Mouse (Mus musculus): ENCODE measurements at regions not wholly inside any gene's neighbourhood (a gene's known extent, or its start where the extent isn't known, plus 50 kb on each side); places are given as distances from the start of the nearest gene placed in this dataset.
"Not testable (repeated sequence)": the region's sequence is repeated elsewhere in the genome, so short reads cannot be mapped to it uniquely, and the experiment has no call there.

DNA sequence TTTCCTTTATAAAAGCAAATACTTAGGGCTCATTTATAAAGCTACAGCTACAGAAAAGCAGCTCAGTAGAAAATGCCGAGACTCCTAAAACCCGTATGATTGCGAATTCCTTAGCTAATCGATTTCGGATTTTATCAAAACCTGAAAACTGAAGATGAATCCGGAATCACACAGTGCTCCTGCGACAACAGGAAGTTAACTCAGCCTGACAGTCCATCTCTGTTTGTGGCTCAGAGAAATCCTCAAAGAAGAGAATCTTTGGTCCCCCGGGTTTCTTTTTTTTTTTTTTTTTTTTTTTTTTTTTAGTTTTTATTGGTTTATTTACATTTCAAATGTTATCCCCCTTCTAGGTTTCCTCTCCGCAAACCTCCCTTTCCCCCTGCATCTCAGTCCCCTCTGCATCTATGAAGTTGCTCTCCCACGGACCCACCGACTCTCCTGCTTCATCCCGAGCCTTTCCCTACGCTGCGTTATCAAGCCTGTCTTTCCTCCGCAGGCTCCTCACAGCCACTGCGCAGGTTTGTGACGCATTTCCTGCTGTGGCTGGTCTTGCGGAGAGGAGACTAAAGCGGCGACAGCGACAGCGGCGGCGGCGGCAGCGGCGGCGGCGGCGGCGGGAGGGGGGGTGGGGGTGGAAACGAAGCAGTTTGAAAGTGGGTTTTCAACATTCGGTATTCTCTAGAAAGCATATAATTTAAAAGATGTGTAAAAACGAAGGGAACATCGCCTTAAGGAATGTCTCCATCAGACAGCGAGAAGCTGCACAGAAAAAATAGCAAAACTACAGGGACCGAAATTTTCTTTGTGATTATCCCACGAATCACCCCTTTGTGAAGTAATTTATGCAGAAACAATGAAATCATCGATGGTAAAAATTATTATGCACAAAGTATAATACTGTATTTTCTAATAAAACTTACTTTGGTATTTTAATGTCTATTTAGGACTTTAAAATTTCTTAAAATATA, 352.3 kb upstream of the Snrpn start:
- WGBS = 15% methylated on average over 39 of the region's 39 CpGs
- H3K4me3 ChIP-seq (ENCODE audit: low read depth, low read length) = peak overlapping the region; percentile 23
- H3K4me1 ChIP-seq (replicated peaks; ENCODE audit: control insufficient read depth, insufficient read depth, low read length); H3K27ac ChIP-seq (ENCODE audit: low read depth, low read length); H3K36me3 ChIP-seq (ENCODE audit: control insufficient read depth, insufficient read depth, low read length); H3K9ac ChIP-seq (ENCODE audit: low read length); H3K27me3 ChIP-seq (ENCODE audit: control insufficient read depth, insufficient read depth, low read length); H3K9me3 ChIP-seq (ENCODE audit: control insufficient read depth, low read length): not testable (repeated sequence)
- peak overlapping the region; percentile 9; the same call in 1 of the 2 replicates for H3K4me2 ChIP-seq (ENCODE audit: low read depth, low read length, severe bottlenecking)
- DNase-seq (ENCODE audit: low spot score) (peak; percentile 69), ATAC-seq (replicated peaks; ENCODE audit: low FRiP score) (peak; percentile 94)

DNA sequence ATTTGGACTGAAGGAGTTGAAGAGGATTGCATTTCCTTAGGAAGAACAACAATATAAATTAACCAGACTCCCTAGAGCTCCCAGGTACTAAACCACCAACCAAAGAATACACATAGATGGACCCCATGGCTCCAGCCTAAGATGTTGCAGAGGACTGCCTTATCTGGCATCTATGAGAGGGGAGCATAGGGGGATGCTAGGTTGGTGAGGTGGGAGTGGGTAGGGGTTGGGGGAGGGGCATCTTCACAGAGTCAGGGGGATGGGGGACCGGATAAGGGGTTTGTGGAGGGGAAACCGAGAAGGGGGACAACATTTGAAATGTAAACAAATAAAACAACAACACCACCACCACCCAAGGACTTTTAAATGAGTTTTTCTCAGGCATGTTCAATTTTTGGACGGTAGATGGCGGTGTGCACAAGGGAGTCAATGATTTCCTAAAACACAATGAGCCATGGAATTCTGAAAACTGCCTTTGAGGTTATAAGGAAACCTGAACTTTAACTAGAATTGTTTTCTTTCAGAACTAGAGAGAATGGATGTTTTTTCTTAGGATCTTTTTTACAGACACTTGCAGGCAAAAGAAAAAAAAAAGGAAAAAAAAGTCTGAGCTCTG, 347.9 kb upstream of the Snrpn start:
- H3K4me2 ChIP-seq (ENCODE audit: low read depth, low read length, severe bottlenecking); H3K36me3 ChIP-seq (ENCODE audit: control insufficient read depth, insufficient read depth, low read length); H3K9me3 ChIP-seq (ENCODE audit: control insufficient read depth, low read length); H3K27me3 ChIP-seq (ENCODE audit: control insufficient read depth, insufficient read depth, low read length); H3K4me1 ChIP-seq (replicated peaks; ENCODE audit: control insufficient read depth, insufficient read depth, low read length); H3K4me3 ChIP-seq (ENCODE audit: low read depth, low read length); H3K27ac ChIP-seq (ENCODE audit: low read depth, low read length); H3K9ac ChIP-seq (ENCODE audit: low read length): not testable (repeated sequence)
- WGBS = 6% methylated on average over 4 of the region's 4 CpGs
- ATAC-seq (replicated peaks; ENCODE audit: low FRiP score) = 0 out of 2 replicates have a peak, but pooled peaks have one; percentile 56
- peak; percentile 44 for DNase-seq (ENCODE audit: low spot score)

DNA sequence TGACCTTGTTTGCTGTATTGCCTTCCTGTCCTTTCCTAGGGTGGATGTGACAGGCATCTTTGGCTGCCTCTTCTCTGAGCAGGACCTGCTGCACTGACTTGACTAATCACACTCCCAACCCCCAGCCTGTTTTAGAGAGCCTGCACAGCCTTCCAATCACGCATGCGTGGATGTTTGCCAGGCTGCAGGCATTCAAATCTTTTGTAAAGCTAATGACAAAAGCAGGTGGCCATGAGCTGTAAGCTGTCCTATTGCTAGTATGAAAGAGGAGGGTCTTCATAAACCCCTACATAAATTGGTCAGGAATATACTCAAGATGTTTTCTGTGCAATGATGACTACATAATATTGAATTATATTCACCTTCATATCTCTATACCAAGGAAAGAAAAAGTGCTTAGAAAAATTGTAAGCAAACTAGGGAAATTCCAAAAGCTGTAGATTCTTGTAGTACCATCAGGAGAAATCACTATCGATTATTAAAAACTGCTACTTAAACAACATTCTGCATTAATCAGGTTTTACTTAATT, 310.1 kb upstream of the Snrpn start:
- WGBS = 48% methylated on average over 3 of the region's 3 CpGs
- not testable (repeated sequence) for H3K4me3 ChIP-seq (ENCODE audit: low read depth, low read length); DNase-seq (ENCODE audit: low spot score); H3K27me3 ChIP-seq (ENCODE audit: control insufficient read depth, insufficient read depth, low read length); H3K4me2 ChIP-seq (ENCODE audit: low read depth, low read length, severe bottlenecking); H3K9ac ChIP-seq (ENCODE audit: low read length); H3K9me3 ChIP-seq (ENCODE audit: control insufficient read depth, low read length); H3K36me3 ChIP-seq (ENCODE audit: control insufficient read depth, insufficient read depth, low read length); H3K4me1 ChIP-seq (replicated peaks; ENCODE audit: control insufficient read depth, insufficient read depth, low read length)
- peak; percentile 46 for ATAC-seq (replicated peaks; ENCODE audit: low FRiP score)
- H3K27ac ChIP-seq (ENCODE audit: low read depth, low read length) = peak overlapping the region; percentile 7; the same call in 1 of the 2 replicates

DNA sequence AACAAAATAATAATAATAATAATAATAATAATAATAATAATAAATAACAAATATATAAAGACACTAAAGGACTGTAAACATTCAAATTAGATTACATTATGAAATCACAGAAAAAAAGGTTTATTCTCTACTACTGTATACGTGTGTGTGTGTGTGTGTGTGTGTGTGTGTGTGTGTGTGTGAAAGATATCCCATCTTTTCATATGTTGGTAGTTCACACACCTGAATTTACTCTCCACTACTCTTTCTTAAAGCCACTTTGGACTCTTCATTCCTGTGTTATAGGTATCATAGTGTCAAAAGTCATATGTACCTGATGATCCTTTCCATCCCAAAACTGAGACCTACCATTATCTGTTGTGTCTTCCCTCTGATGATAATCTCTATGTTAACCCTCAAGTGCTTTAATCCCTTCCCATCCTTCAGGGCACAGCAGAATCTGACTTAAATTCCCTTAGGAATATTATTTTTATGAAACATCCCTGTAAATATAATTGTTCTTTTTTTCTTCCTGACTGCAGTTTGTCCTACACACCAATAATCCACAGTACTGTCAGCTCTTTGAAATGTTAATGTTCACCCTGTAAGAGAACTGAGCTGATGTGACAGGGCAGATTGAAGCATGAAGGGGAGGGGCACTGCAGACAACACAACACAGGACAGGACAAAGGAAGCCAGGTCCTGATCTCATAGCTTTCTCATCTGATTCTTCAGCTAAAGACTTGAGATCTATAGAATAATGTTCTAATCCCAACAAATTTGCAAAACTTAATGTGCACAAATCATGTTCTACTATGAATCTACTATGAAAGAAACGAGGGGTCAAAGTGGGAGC, 309.4 kb upstream of the Snrpn start:
- not testable (repeated sequence) for H3K9ac ChIP-seq (ENCODE audit: low read length)
- H3K27ac ChIP-seq (ENCODE audit: low read depth, low read length) = peak overlapping the region; percentile 7; the same call in 1 of the 2 replicates

DNA sequence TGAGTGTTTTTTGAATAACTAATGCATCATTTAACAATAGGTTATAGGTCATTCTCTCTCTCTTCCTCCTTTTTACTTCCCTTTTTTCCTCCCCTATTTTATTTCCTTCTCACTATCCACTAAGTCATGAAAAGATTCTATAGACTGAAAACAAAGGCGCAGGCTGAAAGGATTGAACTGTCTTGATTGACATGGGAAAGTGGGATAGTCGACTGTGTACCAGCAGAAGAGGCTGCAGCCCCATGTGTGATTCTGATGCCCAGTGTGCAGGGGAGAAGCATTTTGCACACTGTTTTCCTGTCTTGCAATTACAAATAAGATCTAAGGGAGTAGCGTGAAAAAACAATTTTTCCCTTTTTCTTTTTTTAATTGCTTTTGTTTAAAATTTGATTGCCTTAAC, 298.8 kb upstream of the Snrpn start:
- peak; percentile 60; the same call in 1 of the 2 replicates for ATAC-seq (replicated peaks; ENCODE audit: low FRiP score)
- H3K9me3 ChIP-seq (ENCODE audit: control insufficient read depth, low read length) = no peaks in the 10 kb centered on the region
- H3K27ac ChIP-seq (ENCODE audit: low read depth, low read length) = no peak overlapping the region
- H3K4me3 ChIP-seq (ENCODE audit: low read depth, low read length) = no peak overlapping the region
- H3K4me1 ChIP-seq (replicated peaks; ENCODE audit: control insufficient read depth, insufficient read depth, low read length) = no peaks in the 10 kb centered on the region
- no peak for DNase-seq (ENCODE audit: low spot score)
- H3K36me3 ChIP-seq (ENCODE audit: control insufficient read depth, insufficient read depth, low read length) = no peaks in the 10 kb centered on the region
- WGBS = 56% methylated on average over 3 of the region's 3 CpGs
- H3K27me3 ChIP-seq (ENCODE audit: control insufficient read depth, insufficient read depth, low read length) = no peaks in the 10 kb centered on the region
- no peak overlapping the region for H3K4me2 ChIP-seq (ENCODE audit: low read depth, low read length, severe bottlenecking)
- H3K9ac ChIP-seq (ENCODE audit: low read length) = no peak overlapping the region

More for the DNA sequence above, 309.4 kb upstream of the Snrpn start:
- not testable (repeated sequence) for H3K9me3 ChIP-seq (ENCODE audit: control insufficient read depth, low read length); H3K27me3 ChIP-seq (ENCODE audit: control insufficient read depth, insufficient read depth, low read length); H3K4me2 ChIP-seq (ENCODE audit: low read depth, low read length, severe bottlenecking); DNase-seq (ENCODE audit: low spot score); H3K4me1 ChIP-seq (replicated peaks; ENCODE audit: control insufficient read depth, insufficient read depth, low read length); H3K4me3 ChIP-seq (ENCODE audit: low read depth, low read length); H3K36me3 ChIP-seq (ENCODE audit: control insufficient read depth, insufficient read depth, low read length)
- peak; percentile 77 for ATAC-seq (replicated peaks; ENCODE audit: low FRiP score)
- 47% methylated on average over 2 of the region's 2 CpGs for WGBS

DNA sequence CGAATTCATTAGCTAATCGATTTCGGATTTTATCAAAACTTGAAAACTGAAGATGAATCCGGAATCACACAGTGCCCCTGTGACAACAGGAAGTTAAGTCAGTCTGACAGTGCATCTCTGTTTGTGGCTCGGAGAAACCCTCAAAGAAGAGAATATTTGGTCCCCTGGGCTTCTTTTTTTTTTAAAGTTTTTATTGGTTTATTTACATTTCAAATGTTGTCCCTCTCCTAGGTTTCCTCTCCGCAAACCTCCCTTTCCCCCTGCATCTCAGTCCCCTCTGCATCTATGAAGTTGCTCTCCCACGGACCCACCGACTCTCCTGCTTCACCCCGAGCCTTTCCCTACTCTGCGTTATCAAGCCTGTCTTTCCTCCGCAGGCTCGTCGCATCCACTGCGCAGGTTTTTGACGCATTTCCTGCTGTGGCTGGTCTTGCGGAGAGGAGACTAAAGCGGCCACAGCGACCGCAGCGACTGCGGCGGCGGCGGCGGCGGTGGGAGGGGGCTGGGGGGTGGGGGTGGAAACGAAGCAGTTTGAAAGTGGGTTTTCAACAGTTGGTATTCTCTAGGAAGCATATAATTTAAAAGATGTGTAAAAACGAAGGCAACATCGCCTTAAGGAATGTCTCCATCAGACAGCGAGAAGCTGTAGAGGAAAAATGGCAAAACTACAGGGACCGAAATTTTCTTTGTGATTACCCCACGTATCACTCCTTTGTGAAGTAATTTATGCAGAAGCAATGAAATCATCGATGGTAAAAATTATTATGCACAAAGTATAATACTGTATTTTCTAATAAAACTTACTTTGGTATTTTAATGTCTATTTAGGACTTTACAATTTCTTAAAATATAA, 251.2 kb upstream of the Snrpn start:
- DNase-seq (ENCODE audit: low spot score) (peak; percentile 82), ATAC-seq (replicated peaks; ENCODE audit: low FRiP score) (peak; percentile 98)
- not testable (repeated sequence) for H3K36me3 ChIP-seq (ENCODE audit: control insufficient read depth, insufficient read depth, low read length); H3K9me3 ChIP-seq (ENCODE audit: control insufficient read depth, low read length); H3K4me1 ChIP-seq (replicated peaks; ENCODE audit: control insufficient read depth, insufficient read depth, low read length); H3K27me3 ChIP-seq (ENCODE audit: control insufficient read depth, insufficient read depth, low read length); H3K27ac ChIP-seq (ENCODE audit: low read depth, low read length)
- Histone ChIP-seq H3K4me3 (ENCODE audit: low read depth, low read length) (peak overlapping the region; percentile 31), H3K4me2 (ENCODE audit: low read depth, low read length, severe bottlenecking) (peak overlapping the region; percentile 32; the same call in 1 of the 2 replicates), H3K9ac (ENCODE audit: low read length) (peak overlapping the region; percentile 20; the same call in 1 of the 2 replicates)
- WGBS = 14% methylated on average over 33 of the region's 33 CpGs

DNA sequence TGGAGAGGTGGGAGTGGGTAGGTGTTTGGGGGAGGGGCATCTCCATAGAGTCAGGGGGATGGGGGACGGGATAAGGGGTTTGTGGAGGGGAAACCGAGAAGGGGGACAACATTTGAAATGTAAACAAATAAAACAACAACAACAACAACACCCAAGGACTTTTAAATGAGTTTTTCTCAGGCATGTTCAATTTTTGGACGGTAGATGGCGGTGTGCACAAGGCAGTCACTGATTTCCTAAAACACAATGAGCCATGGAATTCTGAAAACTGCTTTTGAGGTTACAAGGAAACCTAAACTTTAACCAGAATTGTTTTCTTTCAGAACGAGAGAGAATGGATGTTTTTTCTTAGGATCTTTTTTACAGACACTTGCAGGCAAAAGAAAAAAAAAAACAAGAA, 246.9 kb upstream of the Snrpn start:
- not testable (repeated sequence) for H3K9me3 ChIP-seq (ENCODE audit: control insufficient read depth, low read length); DNase-seq (ENCODE audit: low spot score); H3K4me1 ChIP-seq (replicated peaks; ENCODE audit: control insufficient read depth, insufficient read depth, low read length); H3K4me3 ChIP-seq (ENCODE audit: low read depth, low read length); H3K4me2 ChIP-seq (ENCODE audit: low read depth, low read length, severe bottlenecking); ATAC-seq (replicated peaks; ENCODE audit: low FRiP score); H3K9ac ChIP-seq (ENCODE audit: low read length); H3K27ac ChIP-seq (ENCODE audit: low read depth, low read length); H3K27me3 ChIP-seq (ENCODE audit: control insufficient read depth, insufficient read depth, low read length); H3K36me3 ChIP-seq (ENCODE audit: control insufficient read depth, insufficient read depth, low read length)
- 7% methylated on average over 5 of the region's 5 CpGs for WGBS
